Mouse (Mus musculus): Measurements from ENCODE around the gene Gipc2. TPM values are rescaled to one million over a fixed set of nuclear protein-coding genes. Genes with fewer than 3 reads are reported as not detected.

Gene Gipc2
- polyA plus RNA-seq, 1 experiment from 2014 or later, result 74.1 TPM

DNA sequence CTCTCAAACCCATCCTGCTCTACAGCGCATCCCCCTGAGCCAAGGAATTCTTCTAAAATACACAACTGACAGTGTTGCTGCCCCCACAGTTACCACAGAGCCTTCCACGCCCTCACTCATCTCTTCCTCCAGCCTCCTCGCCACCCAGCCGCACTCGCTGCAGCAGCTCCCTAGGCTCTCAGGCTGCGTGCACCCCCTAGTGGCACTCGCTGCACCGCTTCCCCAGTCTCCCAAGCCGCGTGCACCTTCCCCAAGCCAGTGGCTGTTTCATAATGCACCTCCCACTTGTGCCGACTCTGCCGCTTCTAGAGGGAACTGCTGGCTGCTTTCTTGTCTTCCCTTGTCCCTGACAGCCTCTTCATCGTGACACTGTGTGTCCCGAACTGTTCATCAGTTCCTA lies 60.7 kb downstream of the Gipc2 start:
- H3K4me2 ChIP-seq (ENCODE audit: low read length), result peak overlapping the region; percentile 45
- no peak overlapping the region for H3K4me3 ChIP-seq (replicated peaks; ENCODE audit: low read depth, low read length)
- peaks cover 10% of the 10 kb centered on the region for H3K4me1 ChIP-seq (replicated peaks; ENCODE audit: insufficient read depth, low read length)
- no peak overlapping the region for H3K27ac ChIP-seq
- peak; percentile 65; the same call in 1 of the 2 replicates for ATAC-seq (replicated peaks; ENCODE audit: low FRiP score, low read depth)
- no peaks in the 10 kb centered on the region for H3K36me3 ChIP-seq (ENCODE audit: insufficient read depth, low read length)
- H3K9me3 ChIP-seq (replicated peaks; ENCODE audit: low read length), result no peaks in the 10 kb centered on the region
- H3K27me3 ChIP-seq (ENCODE audit: insufficient read depth, low read length), result no peaks in the 10 kb centered on the region
- peak; percentile 88 for TF ChIP-seq CTCF (IDR thresholded peaks at IDR 0.05; ENCODE audit: low read depth)
- peak; percentile 91 for DNase-seq (ENCODE audit: low spot score)
- WGBS, result 6% methylated on average over 14 of the region's 14 CpGs
- H3K9ac ChIP-seq (ENCODE audit: low read depth, low read length), result no peak overlapping the region

- Histone ChIP-seq H3K4me1 (replicated peaks; ENCODE audit: insufficient read depth, low read length) (peaks cover 10% of the 10 kb centered on the region), H3K27me3 (ENCODE audit: insufficient read depth, low read length) (no peaks in the 10 kb centered on the region), H3K4me3 (replicated peaks; ENCODE audit: low read depth, low read length) (no peak overlapping the region), H3K9ac (ENCODE audit: low read depth, low read length) (no peak overlapping the region), H3K9me3 (replicated peaks; ENCODE audit: low read length) (no peaks in the 10 kb centered on the region), H3K36me3 (ENCODE audit: insufficient read depth, low read length) (no peaks in the 10 kb centered on the region), H3K4me2 (ENCODE audit: low read length) (no peak overlapping the region), H3K27ac (no peak overlapping the region)
- ATAC-seq (replicated peaks; ENCODE audit: low FRiP score, low read depth) (no peak), DNase-seq (ENCODE audit: low spot score) (no peak)
- WGBS, result 95% methylated on average over 4 of the region's 4 CpGs
- TF ChIP-seq CTCF (IDR thresholded peaks at IDR 0.05; ENCODE audit: low read depth), result no peak
Measured at GRCm38 (mm10) chr3:152103381-152103780, 62.6 kb downstream of the Gipc2 start.

GRCm38 (mm10) chr3:152101459-152101858 lies 64.6 kb downstream of the Gipc2 start:
- no peak for TF ChIP-seq CTCF (IDR thresholded peaks at IDR 0.05; ENCODE audit: low read depth)
- H3K27me3 ChIP-seq (ENCODE audit: insufficient read depth, low read length), result no peaks in the 10 kb centered on the region
- peaks cover 3% of the 10 kb centered on the region; the same call in 1 of the 2 replicates for H3K4me1 ChIP-seq (replicated peaks; ENCODE audit: insufficient read depth, low read length)
- H3K9ac ChIP-seq (ENCODE audit: low read depth, low read length), result no peak overlapping the region
- DNase-seq (ENCODE audit: low spot score) (no peak), ATAC-seq (replicated peaks; ENCODE audit: low FRiP score, low read depth) (no peak)
- no peak overlapping the region for H3K4me3 ChIP-seq (replicated peaks; ENCODE audit: low read depth, low read length)
- no peaks in the 10 kb centered on the region for H3K9me3 ChIP-seq (replicated peaks; ENCODE audit: low read length)
- H3K27ac ChIP-seq, result no peak overlapping the region
- no peak overlapping the region for H3K4me2 ChIP-seq (ENCODE audit: low read length)
- no peaks in the 10 kb centered on the region for H3K36me3 ChIP-seq (ENCODE audit: insufficient read depth, low read length)
- 95% methylated on average over 7 of the region's 7 CpGs for WGBS

- TF ChIP-seq CTCF (IDR thresholded peaks at IDR 0.05; ENCODE audit: low read depth), result no peak
- Histone ChIP-seq H3K4me3 (replicated peaks; ENCODE audit: low read depth, low read length) (no peak overlapping the region), H3K27me3 (ENCODE audit: insufficient read depth, low read length) (no peaks in the 10 kb centered on the region), H3K4me2 (ENCODE audit: low read length) (no peak overlapping the region), H3K9me3 (replicated peaks; ENCODE audit: low read length) (no peaks in the 10 kb centered on the region), H3K36me3 (ENCODE audit: insufficient read depth, low read length) (no peaks in the 10 kb centered on the region), H3K9ac (ENCODE audit: low read depth, low read length) (no peak overlapping the region), H3K4me1 (replicated peaks; ENCODE audit: insufficient read depth, low read length) (no peaks in the 10 kb centered on the region), H3K27ac (no peak overlapping the region)
- DNase-seq (ENCODE audit: low spot score) (no peak), ATAC-seq (replicated peaks; ENCODE audit: low FRiP score, low read depth) (no peak)
- 58% methylated on average over 11 of the region's 11 CpGs for WGBS
Measured at GRCm38 (mm10) chr3:152100119-152100818, 65.8 kb downstream of the Gipc2 start.

DNA sequence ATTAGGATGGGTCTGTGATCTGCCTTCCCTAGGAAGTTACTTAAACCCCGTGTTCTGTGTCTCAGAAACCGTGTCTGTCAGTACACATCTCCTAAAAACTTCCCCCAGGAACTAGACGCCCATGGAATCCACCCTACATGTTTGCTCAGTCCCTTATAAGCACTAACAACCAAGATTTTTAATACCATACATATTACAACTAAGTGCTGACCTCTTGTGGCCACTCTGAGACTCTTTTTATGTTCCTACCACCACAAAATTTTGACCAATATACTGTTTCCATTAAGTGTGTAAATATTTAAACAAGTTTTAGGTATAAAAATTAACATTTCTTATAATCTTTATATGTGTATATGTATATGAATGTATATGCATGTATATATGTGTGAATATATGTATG lies 71.0 kb downstream of the Gipc2 start:
- no peak overlapping the region for H3K4me2 ChIP-seq (ENCODE audit: low read length)
- DNase-seq (ENCODE audit: low spot score), result peak; percentile 89
- H3K4me3 ChIP-seq (replicated peaks; ENCODE audit: low read depth, low read length), result no peak overlapping the region
- no peaks in the 10 kb centered on the region for H3K36me3 ChIP-seq (ENCODE audit: insufficient read depth, low read length)
- no peak overlapping the region for H3K27ac ChIP-seq
- no peak overlapping the region for H3K9ac ChIP-seq (ENCODE audit: low read depth, low read length)
- ATAC-seq (replicated peaks; ENCODE audit: low FRiP score, low read depth), result no peak
- no peaks in the 10 kb centered on the region for H3K27me3 ChIP-seq (ENCODE audit: insufficient read depth, low read length)
- peak; percentile 80 for TF ChIP-seq CTCF (IDR thresholded peaks at IDR 0.05; ENCODE audit: low read depth)
- H3K4me1 ChIP-seq (replicated peaks; ENCODE audit: insufficient read depth, low read length), result no peaks in the 10 kb centered on the region
- 8% methylated on average over 3 of the region's 3 CpGs for WGBS
- no peaks in the 10 kb centered on the region for H3K9me3 ChIP-seq (replicated peaks; ENCODE audit: low read length)

GRCm38 (mm10) chr3:152092385-152093057 lies 73.5 kb downstream of the Gipc2 start:
- TF ChIP-seq CTCF (IDR thresholded peaks at IDR 0.05; ENCODE audit: low read depth), result peak; percentile 52
- Histone ChIP-seq H3K4me3 (replicated peaks; ENCODE audit: low read depth, low read length) (peak overlapping the region; percentile 17), H3K9ac (ENCODE audit: low read depth, low read length) (no peak overlapping the region), H3K9me3 (replicated peaks; ENCODE audit: low read length) (no peaks in the 10 kb centered on the region), H3K4me2 (ENCODE audit: low read length) (peak overlapping the region; percentile 42), H3K27ac (no peak overlapping the region), H3K27me3 (ENCODE audit: insufficient read depth, low read length) (no peaks in the 10 kb centered on the region), H3K36me3 (ENCODE audit: insufficient read depth, low read length) (no peaks in the 10 kb centered on the region), H3K4me1 (replicated peaks; ENCODE audit: insufficient read depth, low read length) (no peaks in the 10 kb centered on the region)
- ATAC-seq (replicated peaks; ENCODE audit: low FRiP score, low read depth), result no peak
- DNase-seq (ENCODE audit: low spot score), result no peak
- WGBS, result 51% methylated on average over 34 of the region's 34 CpGs
